Mouse (Mus musculus) right cerebral cortex, postnatal 10 days (tissue): ENCODE measurements around the gene Tiam1.
A peak's percentile ranks its signal among the peaks of the same experiment; 100 is the strongest.

Experiments
- DNase-seq, 2 experiments: peaks; one replicate each; pipeline ENCODE4 v3.0.0; 2021; ENCODE audit warnings: low spot score in 2 of 2

Gene Tiam1

GRCm38 (mm10) chr16:90047841-90048240 lies 95.7 kb downstream of the Tiam1 start:
- no peak for DNase-seq

- no peak for DNase-seq
Observed at GRCm38 (mm10) chr16:90046494-90047158, 96.9 kb downstream of the Tiam1 start.

GRCm38 (mm10) chr16:90045611-90046010 lies 98.0 kb downstream of the Tiam1 start:
- DNase-seq = no peak

GRCm38 (mm10) chr16:90044004-90044754 lies 99.4 kb downstream of the Tiam1 start:
- peak; percentile 47 to 49 for DNase-seq

- peak; percentile 49 to 74 for DNase-seq
Observed at GRCm38 (mm10) chr16:90042874-90043273, 100.7 kb downstream of the Tiam1 start.

- no peak for DNase-seq
Observed at GRCm38 (mm10) chr16:90042386-90042785, 101.2 kb downstream of the Tiam1 start.

- peak; percentile 82 to 91 for DNase-seq
Observed at GRCm38 (mm10) chr16:90040771-90041364, 102.7 kb downstream of the Tiam1 start.

- no peak for DNase-seq
Observed at GRCm38 (mm10) chr16:90035595-90036110, 107.9 kb downstream of the Tiam1 start.

- no peak for DNase-seq
Observed at GRCm38 (mm10) chr16:90030355-90030754, 113.2 kb downstream of the Tiam1 start.

- no peak for DNase-seq
Observed at GRCm38 (mm10) chr16:90027886-90028285, 115.7 kb downstream of the Tiam1 start.

GRCm38 (mm10) chr16:90025526-90026172 lies 117.9 kb downstream of the Tiam1 start:
- DNase-seq = no peak

- no peak for DNase-seq
Observed at GRCm38 (mm10) chr16:90023665-90024010, 119.9 kb downstream of the Tiam1 start.

GRCm38 (mm10) chr16:90022932-90023664 lies 120.5 kb downstream of the Tiam1 start:
- DNase-seq = no peak

GRCm38 (mm10) chr16:90016046-90016445 lies 127.5 kb downstream of the Tiam1 start:
- DNase-seq = no peak

- DNase-seq = no peak
Observed at GRCm38 (mm10) chr16:90014596-90014995, 129.0 kb downstream of the Tiam1 start.

- peak in 1 of 2 experiments; percentile 64 for DNase-seq
Observed at GRCm38 (mm10) chr16:90011521-90012181, 131.9 kb downstream of the Tiam1 start.

- DNase-seq = no peak
Observed at GRCm38 (mm10) chr16:90008504-90008903, 135.1 kb downstream of the Tiam1 start.

GRCm38 (mm10) chr16:90007391-90007977 lies 136.1 kb downstream of the Tiam1 start:
- DNase-seq = no peak

- DNase-seq = no peak
Observed at GRCm38 (mm10) chr16:90003556-90003955, 140.0 kb downstream of the Tiam1 start.

- no peak for DNase-seq
Observed at GRCm38 (mm10) chr16:89995155-89995554, 148.4 kb downstream of the Tiam1 start.
